Mouse (Mus musculus) gastrocnemius, postnatal 36 days (tissue): ENCODE results near the gene Dbr1. TPM values are rescaled to one million over a fixed set of nuclear protein-coding genes. Genes with fewer than 3 reads are reported as not detected.
A peak's percentile ranks its signal among the peaks of the same experiment; 100 is the strongest.

ENCODE experiments used
- DNase-seq, 2 experiments: peaks; one replicate each; pipeline ENCODE4 v3.0.0; 2022
- intact Hi-C: fragments of 180-260 bp; cut with DNase I; formaldehyde crosslinking; loops from one replicate; pipeline ENCODE4 v1.15.1; 2025
- total RNA-seq, 2 experiments: library from RNA; stranded (reverse); gene quantifications; 2 replicates each; pipeline ENCODE4 v1.2.3; 2021

The Dbr1 gene
- total RNA-seq, 2 experiments from 2014 or later, result 2.6 to 5.6 TPM

- intact Hi-C loops, result no loop called here
- DNase-seq, result no peak
These were observed 36.6 kb downstream of the Dbr1 start, which contains the start of gene A4gnt for GRCm38 (mm10) chr9:99612202-99612601. Gene A4gnt (plus strand): TSS chr9:99612502.

GRCm38 (mm10) chr9:99619688-99620087, 44.1 kb downstream of the Dbr1 start:
- intact Hi-C loops, result no loop called here
- DNase-seq, result no peak

GRCm38 (mm10) chr9:99620196-99620595, 44.6 kb downstream of the Dbr1 start:
- intact Hi-C loops, result no loop called here
- no peak for DNase-seq

GRCm38 (mm10) chr9:99622034-99622433, 46.4 kb downstream of the Dbr1 start:
- DNase-seq, result no peak
- intact Hi-C loops, result no loop called here

- intact Hi-C loops, result no loop called here
- DNase-seq, result no peak
These were observed 47.4 kb downstream of the Dbr1 start for GRCm38 (mm10) chr9:99622966-99623365.

GRCm38 (mm10) chr9:99624117-99624516, 48.5 kb downstream of the Dbr1 start:
- DNase-seq, result no peak
- intact Hi-C loops, result no loop called here

- DNase-seq, result no peak
- intact Hi-C loops, result no loop called here
These were observed 53.0 kb downstream of the Dbr1 start for GRCm38 (mm10) chr9:99628581-99628980.

- intact Hi-C loops, result no loop called here
- DNase-seq, result peak; percentile 46 to 53
These were observed 53.8 kb downstream of the Dbr1 start, which contains the start of gene Dzip1l for GRCm38 (mm10) chr9:99629281-99630011. Gene Dzip1l (plus strand): TSS chr9:99629496.

GRCm38 (mm10) chr9:99630071-99630470, 54.5 kb downstream of the Dbr1 start:
- intact Hi-C loops, result no loop called here
- peak; percentile 9 to 25 for DNase-seq

GRCm38 (mm10) chr9:99630528-99631125, 55.0 kb downstream of the Dbr1 start:
- DNase-seq, result no peak
- intact Hi-C loops, result no loop called here

- intact Hi-C loops, result no loop called here
- no peak for DNase-seq
These were observed 56.2 kb downstream of the Dbr1 start for GRCm38 (mm10) chr9:99631781-99632180.

- DNase-seq, result no peak
- intact Hi-C loops, result no loop called here
These were observed 56.7 kb downstream of the Dbr1 start for GRCm38 (mm10) chr9:99632264-99632663.

Other genes starting within 250 kb of the Dbr1 start
- not detected for gene Esyt3, start 217.2 kb upstream of the Dbr1 start, total RNA-seq
- gene Mras, start 138.4 kb upstream of the Dbr1 start, total RNA-seq, result 1 to 10 TPM; 4.0 to 5.1 TPM
- not detected for gene Nme9, start 124.3 kb upstream of the Dbr1 start, total RNA-seq
- 10 to 100 TPM; 22.0 to 25.2 TPM for gene Armc8, start 6.9 kb upstream of the Dbr1 start, total RNA-seq
- gene A4gnt, start 36.7 kb downstream of the Dbr1 start, total RNA-seq, result not detected
- gene Dzip1l, start 53.7 kb downstream of the Dbr1 start, total RNA-seq, result 1 to 10 TPM; 1.9 to 2.1 TPM
- gene Cldn18, start 141.5 kb downstream of the Dbr1 start, total RNA-seq, result not detected